Mouse (Mus musculus) limb, embryonic 15.5 days (tissue): ENCODE measurements around the gene Cep164. TPM values are rescaled to one million over a fixed set of nuclear protein-coding genes. Genes with fewer than 3 reads are reported as not detected.
"Not testable (repeated sequence)": the region's sequence is repeated elsewhere in the genome, so short reads cannot be mapped to it uniquely, and the experiment has no call there.

Source experiments
- ATAC-seq: fragments of 200-750 bp; cut with Nextera tagmentation; 2 replicates; pipeline ENCODE4 v1.8.0; 2017; ENCODE audit warnings: low read depth, moderate TSS enrichment; ENCODE audit not compliant: insufficient number of reproducible peaks, low FRiP score, low TSS enrichment
- H3K27ac ChIP-seq: fragments of 300-500 bp; sonication (generic); 2 replicates; pipeline ENCODE4 v1.5.1; 2015; ENCODE audit warnings: moderate library complexity, mild to moderate bottlenecking, inconsistent platforms
- H3K27me3 ChIP-seq: fragments of 300-500 bp; sonication (generic); 2 replicates; pipeline ENCODE4 v1.6.1; 2015; ENCODE audit warnings: inconsistent platforms
- H3K36me3 ChIP-seq: fragments of 300-500 bp; sonication (generic); 2 replicates; pipeline ENCODE4 v1.6.1; 2015; ENCODE audit warnings: inconsistent platforms
- H3K4me1 ChIP-seq: fragments of 300-500 bp; sonication (generic); 2 replicates; pipeline ENCODE4 v1.6.1; 2015; ENCODE audit warnings: inconsistent platforms
- H3K4me2 ChIP-seq: fragments of 300-500 bp; sonication (generic); 2 replicates; pipeline ENCODE4 v1.6.1; 2015; ENCODE audit warnings: mild to moderate bottlenecking, inconsistent platforms
- H3K4me3 ChIP-seq: fragments of 300-500 bp; sonication (generic); 2 replicates; pipeline ENCODE4 v1.5.1; 2015; ENCODE audit warnings: mild to moderate bottlenecking, inconsistent platforms
- H3K9ac ChIP-seq: fragments of 300-500 bp; sonication (generic); 2 replicates; pipeline ENCODE4 v1.6.1; 2015; ENCODE audit warnings: inconsistent platforms
- H3K9me3 ChIP-seq: fragments of 300-500 bp; sonication (generic); 2 replicates; pipeline ENCODE4 v1.6.1; 2016; ENCODE audit warnings: inconsistent platforms
- WGBS: fragments of 180-500 bp; shearing (Covaris S2); methylation state at CpG from one replicate; pipeline ENCODE4 v1.1.7; 2015; 5-methylcytosine and 5-hydroxymethylcytosine counted together
- polyA plus RNA-seq: library from polyadenylated mRNA; unstranded; fragments of >200 nt; fragmentation: Nextera tagmentation; extraction: Ambion mirVana; gene quantifications from 2 replicates; pipeline ENCODE4 v1.2.1, GENCODE M21; 2015

Gene Cep164
- polyA plus RNA-seq, 1 experiment from 2014 or later = 28.8 TPM

DNA sequence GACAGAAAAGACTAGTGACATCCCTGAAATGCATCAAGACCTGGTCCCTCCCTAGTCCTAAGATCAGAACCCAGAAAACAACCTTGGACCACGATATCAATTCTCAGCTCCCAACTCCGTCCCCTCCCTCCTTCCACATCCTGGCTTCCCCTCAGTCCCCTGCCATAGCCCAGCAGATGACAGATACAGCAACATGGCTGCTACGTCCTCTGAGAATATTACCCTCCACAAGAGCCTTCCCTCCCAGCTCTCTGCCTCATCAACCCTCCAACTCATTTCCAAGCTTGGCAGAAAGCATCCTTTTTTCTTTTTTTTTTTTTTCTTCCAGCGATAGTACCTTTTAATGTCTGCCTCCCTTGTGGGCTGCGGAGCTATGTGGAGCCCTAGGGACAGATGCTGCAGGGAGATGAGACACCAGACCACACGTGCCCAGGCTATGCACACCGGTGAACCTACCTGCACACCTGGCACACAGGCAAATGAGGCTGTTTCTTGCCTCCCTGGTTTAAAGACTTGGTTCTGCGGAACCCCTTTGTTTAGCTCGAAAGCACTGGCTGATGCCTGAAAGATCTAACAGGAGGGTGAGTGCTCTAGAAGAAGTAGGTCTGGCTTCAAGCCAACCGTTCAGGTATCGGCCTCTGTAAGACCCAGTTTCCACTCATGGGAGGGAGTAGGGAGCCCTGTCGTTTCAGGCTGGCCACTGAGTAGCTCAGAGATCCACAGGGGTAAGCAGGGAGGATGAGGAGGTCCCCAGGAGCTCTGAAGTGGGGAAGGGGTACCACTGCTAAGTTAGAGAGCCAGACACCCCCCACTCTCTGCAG is 45.0 kb downstream of the Cep164 start:
- Histone ChIP-seq H3K9me3 (no peaks in the 10 kb centered on the region), H3K27ac (no peak overlapping the region)
- 75% methylated on average over 12 of the region's 12 CpGs for WGBS

GRCm38 (mm10) chr9:45779201-45779600 is 49.3 kb downstream of the Cep164 start:
- Histone ChIP-seq H3K4me3 (no peak overlapping the region), H3K36me3 (peaks cover 52% of the 10 kb centered on the region), H3K27ac (no peak overlapping the region), H3K4me2 (no peak overlapping the region), H3K4me1 (peaks cover 6% of the 10 kb centered on the region; the same call in 1 of the 2 replicates), H3K9ac (no peak overlapping the region), H3K9me3 (no peaks in the 10 kb centered on the region), H3K27me3 (no peaks in the 10 kb centered on the region)
- no peak for ATAC-seq
- WGBS = 67% methylated on average over 6 of the region's 6 CpGs

More for the DNA sequence above, 45.0 kb downstream of the Cep164 start:
- Histone ChIP-seq H3K4me2 (no peak overlapping the region), H3K4me3 (no peak overlapping the region), H3K27me3 (no peaks in the 10 kb centered on the region), H3K9ac (no peak overlapping the region), H3K4me1 (peaks cover 6% of the 10 kb centered on the region; the same call in 1 of the 2 replicates), H3K36me3 (peaks cover 33% of the 10 kb centered on the region)
- no peak for ATAC-seq

- H3K9ac ChIP-seq, H3K4me2 ChIP-seq, H3K9me3 ChIP-seq, H3K27ac ChIP-seq, ATAC-seq, H3K4me3 ChIP-seq, H3K27me3 ChIP-seq, H3K4me1 ChIP-seq: not testable (repeated sequence)
- peaks cover 77% of the 10 kb centered on the region for H3K36me3 ChIP-seq
- WGBS = 56% methylated on average over 3 of the region's 3 CpGs
Measured at GRCm38 (mm10) chr9:45776176-45776575, 52.3 kb downstream of the Cep164 start.

- H3K27ac ChIP-seq = no peak overlapping the region
- no peaks in the 10 kb centered on the region for H3K4me1 ChIP-seq
- H3K36me3 ChIP-seq = peaks cover 84% of the 10 kb centered on the region
- no peak overlapping the region for H3K9ac ChIP-seq
- no peaks in the 10 kb centered on the region for H3K9me3 ChIP-seq
- H3K4me2 ChIP-seq = no peak overlapping the region
- H3K27me3 ChIP-seq = no peaks in the 10 kb centered on the region
- H3K4me3 ChIP-seq = no peak overlapping the region
- ATAC-seq = no peak
- 82% methylated on average over 6 of the region's 6 CpGs for WGBS
Measured at GRCm38 (mm10) chr9:45774088-45774487, 54.4 kb downstream of the Cep164 start.

DNA sequence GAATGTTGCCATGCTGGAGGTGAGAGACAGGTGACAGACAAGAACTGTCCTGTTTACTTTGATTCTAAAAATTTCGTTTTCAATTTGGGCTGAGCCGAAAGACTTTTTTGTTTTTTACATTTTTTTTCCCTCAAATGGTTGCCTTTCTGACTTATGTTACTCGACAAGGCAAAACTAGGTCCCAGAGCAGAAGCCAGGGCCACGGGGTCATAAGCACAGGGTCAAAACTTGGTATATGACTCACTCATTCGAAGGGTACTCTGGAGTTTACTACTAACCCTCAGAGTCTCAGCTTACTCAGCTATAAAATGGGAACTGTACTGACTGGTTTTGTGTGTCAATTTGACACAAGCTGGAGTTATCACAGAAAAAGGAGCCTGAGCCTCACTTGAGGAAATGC is 58.9 kb downstream of the Cep164 start:
- 90% methylated on average over 5 of the region's 5 CpGs for WGBS
- H3K4me1 ChIP-seq = 0 out of 2 replicates have a peak, but pooled peaks cover 3% of the 10 kb centered on the region
- no peak overlapping the region for H3K4me3 ChIP-seq
- H3K36me3 ChIP-seq = peaks cover 57% of the 10 kb centered on the region
- no peak overlapping the region for H3K9ac ChIP-seq
- H3K27ac ChIP-seq = no peak overlapping the region
- H3K4me2 ChIP-seq = no peak overlapping the region
- H3K27me3 ChIP-seq = no peaks in the 10 kb centered on the region
- ATAC-seq = no peak
- no peaks in the 10 kb centered on the region for H3K9me3 ChIP-seq

GRCm38 (mm10) chr9:45768421-45768820 is 60.1 kb downstream of the Cep164 start:
- Histone ChIP-seq H3K4me2 (no peak overlapping the region), H3K4me3 (no peak overlapping the region), H3K27me3 (no peaks in the 10 kb centered on the region), H3K9ac (no peak overlapping the region), H3K4me1 (peaks cover 5% of the 10 kb centered on the region; the same call in 1 of the 2 replicates), H3K9me3 (no peaks in the 10 kb centered on the region), H3K27ac (no peak overlapping the region), H3K36me3 (peaks cover 46% of the 10 kb centered on the region)
- 78% methylated on average over 18 of the region's 18 CpGs for WGBS
- ATAC-seq = no peak

- H3K9ac ChIP-seq = no peak overlapping the region
- no peak overlapping the region for H3K4me3 ChIP-seq
- no peak for ATAC-seq
- no peaks in the 10 kb centered on the region for H3K27me3 ChIP-seq
- H3K36me3 ChIP-seq = peaks cover 37% of the 10 kb centered on the region
- H3K4me1 ChIP-seq = peaks cover 5% of the 10 kb centered on the region; the same call in 1 of the 2 replicates
- no peak overlapping the region for H3K4me2 ChIP-seq
- H3K27ac ChIP-seq = no peak overlapping the region
- no peaks in the 10 kb centered on the region for H3K9me3 ChIP-seq
- 90% methylated on average over 8 of the region's 8 CpGs for WGBS
Measured at GRCm38 (mm10) chr9:45767155-45767554, 61.3 kb downstream of the Cep164 start.

- Histone ChIP-seq H3K9me3 (no peaks in the 10 kb centered on the region), H3K27me3 (no peaks in the 10 kb centered on the region), H3K4me1 (peaks cover 5% of the 10 kb centered on the region; the same call in 1 of the 2 replicates), H3K27ac (no peak overlapping the region), H3K36me3 (peaks cover 29% of the 10 kb centered on the region), H3K4me3 (no peak overlapping the region), H3K9ac (no peak overlapping the region), H3K4me2 (no peak overlapping the region)
- ATAC-seq = no peak
- WGBS = 70% methylated on average over 6 of the region's 6 CpGs
Measured at GRCm38 (mm10) chr9:45766195-45766594, 62.3 kb downstream of the Cep164 start.

DNA sequence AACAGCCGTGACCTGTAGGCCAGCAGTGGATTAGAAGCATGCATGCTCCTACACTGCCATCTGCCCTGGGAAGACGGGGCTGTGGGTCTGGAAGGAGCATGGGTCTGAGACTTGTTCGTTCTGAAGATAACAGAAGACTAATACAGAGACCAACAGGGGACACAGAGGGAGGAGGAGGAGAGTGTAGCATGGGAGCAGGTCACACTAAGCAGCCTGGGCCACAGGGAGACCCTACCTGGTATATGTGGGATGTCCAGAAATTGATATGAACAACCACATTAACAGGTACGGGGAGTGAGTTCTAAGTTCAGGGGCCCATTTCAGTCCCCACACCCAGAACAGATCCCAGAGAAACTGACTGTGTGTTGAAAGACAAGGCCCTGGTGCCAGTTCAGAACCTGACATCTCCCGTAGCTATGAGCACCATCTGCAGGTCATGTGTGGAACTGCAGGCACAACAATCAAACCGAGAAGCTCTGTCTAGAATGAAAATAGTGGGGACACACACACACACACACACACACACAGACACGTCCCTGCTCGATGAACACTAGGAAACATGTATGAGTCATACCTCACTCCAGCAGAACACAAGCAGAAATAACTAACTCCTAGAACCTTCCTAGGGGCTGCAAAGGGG is 73.9 kb downstream of the Cep164 start:
- whole genome bisulfite sequencing = 42% methylated on average over 8 of the region's 8 CpGs
- Histone ChIP-seq H3K4me3 (no peak overlapping the region), H3K4me2 (no peak overlapping the region), H3K4me1 (no peaks in the 10 kb centered on the region), H3K9me3 (no peaks in the 10 kb centered on the region), H3K36me3 (no peaks in the 10 kb centered on the region), H3K27ac (no peak overlapping the region), H3K9ac (no peak overlapping the region), H3K27me3 (no peaks in the 10 kb centered on the region)
- ATAC-seq = no peak

GRCm38 (mm10) chr9:45749917-45750316 is 78.6 kb downstream of the Cep164 start:
- H3K36me3 ChIP-seq = no peaks in the 10 kb centered on the region
- 89% methylated on average over 4 of the region's 4 CpGs for WGBS
- ATAC-seq = no peak
- no peaks in the 10 kb centered on the region for H3K9me3 ChIP-seq
- peaks cover 2% of the 10 kb centered on the region; the same call in 1 of the 2 replicates for H3K27me3 ChIP-seq
- H3K9ac ChIP-seq = no peak overlapping the region
- H3K4me3 ChIP-seq = no peak overlapping the region
- H3K4me2 ChIP-seq = no peak overlapping the region
- H3K4me1 ChIP-seq = no peaks in the 10 kb centered on the region
- no peak overlapping the region for H3K27ac ChIP-seq

- Histone ChIP-seq H3K27me3 (peaks cover 4% of the 10 kb centered on the region; the same call in 1 of the 2 replicates), H3K4me3 (no peak overlapping the region), H3K4me1 (peaks cover under 1% of the 10 kb centered on the region; the same call in 1 of the 2 replicates), H3K9me3 (no peaks in the 10 kb centered on the region), H3K4me2 (no peak overlapping the region), H3K36me3 (no peaks in the 10 kb centered on the region), H3K9ac (no peak overlapping the region), H3K27ac (no peak overlapping the region)
- ATAC-seq = no peak
- WGBS = 44% methylated on average over 7 of the region's 7 CpGs
Measured at GRCm38 (mm10) chr9:45745451-45745850, 83.0 kb downstream of the Cep164 start.

- Histone ChIP-seq H3K27me3 (peaks cover 4% of the 10 kb centered on the region; the same call in 1 of the 2 replicates), H3K27ac (no peak overlapping the region), H3K4me1 (peaks cover 11% of the 10 kb centered on the region), H3K9ac (no peak overlapping the region), H3K36me3 (no peaks in the 10 kb centered on the region), H3K9me3 (no peaks in the 10 kb centered on the region), H3K4me3 (no peak overlapping the region), H3K4me2 (no peak overlapping the region)
- WGBS = 55% methylated on average over 2 of the region's 2 CpGs
- ATAC-seq = no peak
Measured at GRCm38 (mm10) chr9:45740584-45740980, 87.9 kb downstream of the Cep164 start.
